Mouse (Mus musculus) left cerebral cortex, adult 8-10 months (tissue): Measurements from ENCODE around the gene Yju2. TPM values are rescaled to one million over a fixed set of nuclear protein-coding genes. Genes with fewer than 3 reads are reported as not detected.

Source experiments
- DNase-seq, 2 experiments: peaks; one replicate each; pipeline ENCODE4 v3.0.0; 2022; ENCODE audit warnings: low spot score in 2 of 2
- total RNA-seq, 4 experiments: library from RNA; stranded (reverse); gene quantifications; 2 replicates each; pipeline ENCODE4 v1.2.4; 2022

Yju2 gene
- total RNA-seq, 4 experiments from 2014 or later, result 12.9 to 16.9 (median 15.0) TPM

DNA sequence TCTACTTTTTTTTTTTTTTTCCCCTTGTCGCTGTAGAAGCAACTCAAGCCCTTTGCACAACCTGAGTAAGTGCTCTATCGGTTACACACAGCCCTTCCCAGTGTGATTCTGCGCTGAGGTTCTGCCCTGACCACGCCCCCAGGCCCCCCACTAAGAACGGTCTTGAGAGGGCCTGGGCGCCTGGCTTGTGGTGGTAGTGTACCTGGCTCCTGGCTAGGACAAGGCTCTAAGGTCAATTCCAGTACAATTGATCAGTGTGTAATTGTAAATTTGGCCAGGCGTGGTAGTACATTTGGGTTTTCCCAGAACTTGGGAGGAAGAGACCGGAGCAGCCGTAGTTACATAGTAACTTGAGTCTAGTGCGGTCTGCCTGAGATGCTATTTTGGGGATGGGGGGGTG is 48.1 kb downstream of the Yju2 start:
- no peak for DNase-seq

- no peak for DNase-seq
These were observed 48.8 kb downstream of the Yju2 start for GRCm38 (mm10) chr17:56007444-56008355.

DNA sequence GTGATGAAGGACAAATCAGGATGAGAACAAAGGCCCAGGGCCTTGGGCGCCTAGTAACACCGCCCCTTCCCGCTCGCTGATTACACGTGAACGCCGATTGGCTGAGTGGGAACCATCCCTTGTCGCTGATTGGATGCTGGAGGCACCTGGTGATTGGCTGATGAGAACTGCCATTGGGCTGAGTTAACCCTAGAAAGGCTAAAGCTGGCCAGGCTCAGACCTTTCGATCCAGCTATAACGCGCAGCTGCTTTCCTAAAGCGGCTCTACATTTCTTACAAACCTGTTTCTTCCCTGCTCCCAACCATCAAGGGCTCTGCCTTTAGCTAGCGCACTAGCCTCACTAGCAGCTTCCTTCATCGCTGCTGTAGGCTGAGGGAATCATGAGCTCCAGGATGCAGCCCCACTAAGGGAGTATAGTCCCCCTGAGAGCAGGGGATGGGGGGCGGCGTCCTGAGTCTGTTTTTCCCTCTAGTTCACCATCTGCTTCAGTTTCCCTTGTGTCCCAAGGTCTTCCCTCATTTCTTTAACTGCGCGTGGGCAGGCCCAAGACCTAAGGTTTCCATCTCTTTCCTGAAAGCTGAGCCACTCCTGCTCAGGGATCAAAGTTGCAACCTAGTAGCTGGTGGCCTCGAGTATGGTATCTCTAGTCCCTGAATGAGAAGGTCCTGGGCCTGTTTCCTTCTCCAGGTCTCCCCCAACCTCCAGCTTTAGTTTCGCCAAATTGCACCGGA is 49.6 kb downstream of the Yju2 start:
- DNase-seq, result peak; percentile 73 to 95

- peak; percentile 81 to 92 for DNase-seq
These were observed 50.4 kb downstream of the Yju2 start for GRCm38 (mm10) chr17:56009088-56009961.

DNA sequence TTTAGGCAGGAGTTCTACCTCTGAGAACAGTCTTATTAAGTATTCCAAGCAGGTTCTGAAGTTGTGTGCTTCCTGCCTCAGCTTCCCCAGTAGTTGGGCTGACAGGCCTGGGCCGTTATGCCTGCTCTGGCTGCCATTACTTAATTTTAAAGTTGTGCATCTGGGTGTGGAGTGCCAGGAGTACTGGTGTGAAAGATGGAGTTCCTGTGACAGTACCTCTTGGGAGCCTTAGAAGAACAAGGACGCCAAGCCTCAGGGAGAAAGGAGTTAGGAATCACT is 51.0 kb downstream of the Yju2 start:
- no peak for DNase-seq

DNA sequence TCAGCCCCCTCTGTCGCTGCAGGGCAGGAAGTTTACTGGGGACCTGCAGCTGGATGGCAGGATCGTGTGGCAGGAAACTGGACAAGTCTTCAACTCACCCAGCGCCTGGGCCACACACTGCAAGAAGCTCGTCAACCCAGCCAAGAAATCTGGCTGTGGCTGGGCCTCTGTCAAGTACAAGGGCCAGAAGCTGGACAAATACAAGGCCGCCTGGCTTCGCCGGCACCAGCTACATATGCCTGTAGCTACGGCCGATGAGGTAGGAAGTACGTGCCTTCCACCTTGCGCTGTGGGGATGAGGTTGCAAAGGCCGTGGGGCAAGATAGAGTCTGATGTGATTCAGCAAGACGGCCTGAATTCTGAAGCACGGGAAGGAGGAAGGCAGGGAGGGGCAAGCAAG is 51.4 kb downstream of the Yju2 start:
- DNase-seq, result no peak

DNA sequence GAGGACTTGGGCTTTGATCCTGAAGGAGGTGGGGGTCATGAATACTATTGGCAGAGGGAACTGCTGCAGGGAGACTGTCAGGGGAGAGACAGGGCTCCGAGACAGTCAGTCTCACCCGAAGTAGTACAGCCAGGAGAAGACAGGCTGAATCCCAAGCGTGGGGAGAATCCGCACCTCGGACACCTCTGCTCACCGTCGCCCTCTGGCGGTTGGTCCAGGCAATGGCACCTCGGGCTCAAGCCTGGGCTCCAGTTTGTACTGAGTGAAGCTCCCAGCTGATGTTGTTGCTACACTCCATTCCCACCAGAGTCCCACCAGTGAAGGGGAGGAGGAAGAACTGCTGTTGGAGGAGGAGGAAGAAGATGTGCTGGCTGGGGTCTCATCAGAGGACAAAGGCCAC is 51.8 kb downstream of the Yju2 start:
- no peak for DNase-seq

DNA sequence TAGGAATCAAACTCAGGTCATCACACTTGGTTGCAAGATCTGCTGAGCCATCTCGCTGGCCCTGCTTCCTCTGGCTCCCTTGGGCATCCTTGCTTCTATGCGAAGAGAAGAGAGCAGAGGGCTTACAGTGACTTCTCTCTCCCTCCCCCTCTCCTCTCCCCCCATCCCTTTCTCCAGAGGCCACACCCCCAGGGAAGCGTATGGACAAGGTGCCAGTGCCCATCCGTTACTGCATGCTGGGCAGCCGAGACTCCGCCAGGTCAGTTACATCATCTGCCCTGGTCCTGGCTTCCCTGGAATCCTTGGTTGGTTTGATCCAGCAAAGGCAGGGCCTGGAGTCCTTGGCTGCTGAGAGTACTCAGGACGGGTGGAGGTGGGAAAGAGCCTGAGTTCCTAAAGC is 52.5 kb downstream of the Yju2 start:
- DNase-seq, result no peak

DNA sequence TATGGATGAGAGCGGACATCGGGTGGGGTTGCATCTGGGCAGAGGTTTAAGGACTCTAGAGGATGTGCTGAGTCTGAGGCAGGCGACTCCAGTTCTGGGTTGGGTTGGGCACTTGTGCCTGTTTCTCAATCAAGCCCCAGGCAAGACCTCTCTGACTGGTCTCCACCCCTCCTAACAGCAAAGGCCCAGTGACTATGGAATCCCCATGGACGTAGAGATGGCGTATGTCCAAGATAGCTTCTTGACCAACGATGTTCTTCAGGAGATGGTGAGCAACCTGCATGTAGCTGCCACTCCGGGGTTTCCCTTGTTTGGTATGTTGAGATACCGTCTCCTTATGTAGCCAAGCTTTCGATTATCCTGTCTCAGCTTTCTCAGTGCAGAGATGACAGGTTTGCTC is 56.4 kb downstream of the Yju2 start:
- DNase-seq, result no peak

DNA sequence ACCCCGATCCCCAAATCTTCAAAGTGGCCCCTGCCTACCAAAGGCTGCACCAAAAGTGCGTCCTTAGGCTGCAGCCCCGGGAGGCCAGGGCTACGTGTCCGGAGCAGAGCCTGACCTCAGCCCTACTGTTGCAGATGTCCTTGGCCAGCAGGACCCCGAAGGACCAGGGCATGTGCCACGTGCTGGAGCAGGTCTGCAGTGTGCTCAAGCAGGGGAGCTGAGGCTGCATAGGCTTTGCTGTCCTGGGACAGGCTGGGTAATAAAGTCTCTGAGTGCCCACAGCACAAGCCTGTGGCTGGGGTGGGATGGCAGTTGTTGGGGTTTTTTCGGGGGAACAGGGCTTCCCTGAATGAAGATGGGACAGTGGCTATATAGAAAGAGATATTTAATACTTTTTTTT is 57.5 kb downstream of the Yju2 start:
- no peak for DNase-seq

DNA sequence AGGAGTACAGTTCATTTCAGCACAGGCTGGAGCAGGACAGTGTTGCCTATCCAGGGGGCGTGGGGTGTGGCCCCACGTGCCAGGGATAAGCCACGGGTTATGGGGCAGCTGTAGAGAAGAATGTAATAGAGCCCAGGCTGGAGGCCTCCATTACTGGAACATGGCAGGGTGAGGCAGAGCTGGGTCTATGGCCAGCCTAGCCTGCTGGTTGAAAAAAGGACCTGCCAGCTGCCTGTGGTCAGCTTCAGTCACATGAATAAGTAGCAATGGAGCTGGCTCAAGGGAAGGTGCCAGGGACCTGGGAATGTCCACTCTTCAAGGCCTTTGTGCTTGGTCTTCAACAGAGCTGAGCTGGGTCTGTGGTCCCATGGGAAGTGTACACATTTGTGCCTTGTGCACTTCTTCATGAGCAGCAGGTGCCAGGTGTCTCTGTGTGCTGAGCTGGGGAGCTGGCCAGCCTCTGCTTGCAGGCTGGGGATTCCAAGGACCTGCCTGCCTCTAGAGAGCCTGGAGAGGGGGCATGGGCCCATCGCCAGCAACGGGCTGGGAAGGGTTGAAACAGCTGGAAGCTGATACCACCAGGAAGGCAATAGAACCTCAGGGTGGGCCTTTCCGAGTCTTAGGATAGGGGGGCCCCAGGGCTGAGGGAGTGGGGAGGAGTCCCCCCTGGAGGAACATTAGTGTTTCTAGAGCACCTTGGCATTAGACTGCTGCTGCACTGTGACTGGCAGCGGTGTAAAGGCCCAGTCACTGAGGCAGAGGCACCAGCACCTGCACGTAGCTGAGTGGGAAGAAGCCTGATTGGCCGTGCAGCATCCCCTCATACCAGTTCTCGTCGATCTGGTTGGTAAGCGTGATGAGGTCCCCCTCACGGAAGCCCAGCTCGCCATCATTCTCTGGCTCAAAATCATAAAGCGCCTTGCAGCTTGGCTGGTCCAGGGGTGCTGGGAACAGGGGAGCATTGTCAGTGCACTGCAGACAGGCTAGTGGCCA is 58.2 kb downstream of the Yju2 start:
- no peak for DNase-seq

- DNase-seq, result no peak
These were observed 58.9 kb downstream of the Yju2 start for GRCm38 (mm10) chr17:56017848-56018247.

Other genes with a start within 250 kb of the Yju2 start
- gene Pot1b, start 246.5 kb upstream of the Yju2 start, total RNA-seq, result 1 to 10 TPM; 4.7 to 7.3 (median 5.8) TPM
- under 1 TPM in 1 of 4 experiments, not detected in 3; 0.12 TPM for gene Adgre4, start 209.1 kb upstream of the Yju2 start, total RNA-seq
- gene Zfp119a, start 80.2 kb upstream of the Yju2 start, total RNA-seq, result 1 to 10 TPM; 5.0 to 7.3 (median 6.2) TPM
- 1 to 10 TPM; 6.4 to 6.9 (median 6.9) TPM for gene Zfp959, start 67.0 kb upstream of the Yju2 start, total RNA-seq
- gene Zfp119b, start 9.6 kb upstream of the Yju2 start, total RNA-seq, result 1 to 10 TPM; 3.5 to 5.2 (median 4.0) TPM
- 1 to 10 TPM; 1.1 to 2.5 (median 1.7) TPM for gene Ebi3, start 6.5 kb upstream of the Yju2 start, total RNA-seq
- gene Shd, start 11.4 kb downstream of the Yju2 start, total RNA-seq, result 10 to 100 TPM; 34.8 to 38.9 (median 37.7) TPM
- gene Fsd1, start 27.4 kb downstream of the Yju2 start, total RNA-seq, result 10 to 100 TPM; 73.6 to 91.7 (median 81.2) TPM
- 1 to 10 TPM; 1.7 to 2.4 (median 2.1) TPM for gene Stap2, start 46.5 kb downstream of the Yju2 start, total RNA-seq
- gene Mpnd, start 46.6 kb downstream of the Yju2 start, total RNA-seq, result 100 to 1,000 TPM; 107 to 123 (median 117) TPM
- 10 to 100 TPM; 31.2 to 36.7 (median 34.0) TPM for gene Sh3gl1, start 77.5 kb downstream of the Yju2 start, total RNA-seq
- 1 to 10 TPM; 2.6 to 3.5 (median 3.1) TPM for gene Chaf1a, start 81.3 kb downstream of the Yju2 start, total RNA-seq
- gene Ubxn6, start 115.9 kb downstream of the Yju2 start, total RNA-seq, result 10 to 100 TPM; 86.2 to 97.2 (median 91.5) TPM
- gene Hdgfl2, start 120.5 kb downstream of the Yju2 start, total RNA-seq, result 100 to 1,000 TPM in 3 of 4 experiments, 10 to 100 TPM in 1; 95.3 to 115 (median 104) TPM
- 10 to 100 TPM in 1 of 4 experiments, 1 to 10 TPM in 3; 4.7 to 14.9 (median 7.5) TPM for gene Plin4, start 150.7 kb downstream of the Yju2 start, total RNA-seq
- gene Plin5, start 158.5 kb downstream of the Yju2 start, total RNA-seq, result under 1 TPM; 0.81 to 0.96 (median 0.93) TPM
- gene Lrg1, start 162.9 kb downstream of the Yju2 start, total RNA-seq, result 1 to 10 TPM; 1.5 to 3.4 (median 2.0) TPM
- gene Sema6b, start 181.2 kb downstream of the Yju2 start, total RNA-seq, result 100 to 1,000 TPM; 116 to 130 (median 121) TPM
- gene Tnfaip8l1, start 203.4 kb downstream of the Yju2 start, total RNA-seq, result 1 to 10 TPM; 6.1 to 8.9 (median 7.1) TPM
- gene Mydgf, start 224.8 kb downstream of the Yju2 start, total RNA-seq, result 10 to 100 TPM; 36.8 to 38.3 (median 37.5) TPM